Mouse (Mus musculus) MEL (cell line): ENCODE data around the gene Atp6v1g2.

Source experiments
- CTCF ChIP-seq, 3 experiments: IDR thresholded peaks in 2 of 3; conservative IDR thresholded peaks in 1 of 3; 2 replicates each; pipeline ENCODE4 v1.5.1; 2011 to 2012; ENCODE audit warnings: low read length in 3 of 3, low read depth in 2 of 3, mild to moderate bottlenecking in 2 of 3, improper control_type of control experiment in 1 of 3, inconsistent platforms in 1 of 3, mixed read lengths in 1 of 3, moderate library complexity in 1 of 3; ENCODE audit not compliant: control insufficient read depth in 1 of 3, insufficient read depth in 1 of 3, poor library complexity in 1 of 3, severe bottlenecking in 1 of 3
- E2F4 ChIP-seq: IDR thresholded peaks from 2 replicates; pipeline ENCODE4 v1.6.1; 2011; ENCODE audit warnings: low read depth, low read length, improper control_type of control experiment, borderline replicate concordance
- ELF1 ChIP-seq: IDR thresholded peaks from 2 replicates; pipeline ENCODE4 v1.6.1; 2014; ENCODE audit warnings: low read depth, mild to moderate bottlenecking, inconsistent platforms, low read length, improper control_type of control experiment, moderate library complexity
- EP300 ChIP-seq, 2 experiments: IDR thresholded peaks; 2 replicates each; pipeline ENCODE4 v1.6.1; 2011; ENCODE audit warnings: improper control_type of control experiment in 2 of 2, low read length in 2 of 2, low read depth in 1 of 2, mild to moderate bottlenecking in 1 of 2
- GABPA ChIP-seq: IDR thresholded peaks from 2 replicates; pipeline ENCODE4 v1.6.1; 2012; ENCODE audit warnings: low read depth, mild to moderate bottlenecking, inconsistent platforms, low read length, improper control_type of control experiment, moderate library complexity
- HCFC1 ChIP-seq: IDR thresholded peaks from 2 replicates; pipeline ENCODE4 v1.6.1; 2012; ENCODE audit warnings: low read depth, mild to moderate bottlenecking, inconsistent platforms, low read length, improper control_type of control experiment, moderate library complexity
- MAZ ChIP-seq: IDR thresholded peaks from 2 replicates; pipeline ENCODE4 v1.6.1; 2012; ENCODE audit warnings: low read depth, mild to moderate bottlenecking, inconsistent platforms, low read length, improper control_type of control experiment
- MEF2A ChIP-seq: IDR thresholded peaks from 2 replicates; pipeline ENCODE4 v1.6.1; 2014; ENCODE audit warnings: low read depth, mild to moderate bottlenecking, inconsistent platforms, low read length, improper control_type of control experiment; ENCODE audit not compliant: poor library complexity, insufficient replicate concordance, severe bottlenecking; ENCODE audit errors: extremely low read depth
- MXI1 ChIP-seq: IDR thresholded peaks from 2 replicates; pipeline ENCODE4 v1.6.1; 2011; ENCODE audit warnings: mild to moderate bottlenecking, low read depth, low read length, improper control_type of control experiment
- POLR2A ChIP-seq, 2 experiments: IDR thresholded peaks; 2 replicates each; pipeline ENCODE4 v1.6.1; 2011 to 2012; ENCODE audit warnings: low read length in 2 of 2, mild to moderate bottlenecking in 2 of 2, control low read depth in 1 of 2, improper control_type of control experiment in 1 of 2, low read depth in 1 of 2, moderate library complexity in 1 of 2; ENCODE audit not compliant: control insufficient read depth in 1 of 2, insufficient read depth in 1 of 2, poor library complexity in 1 of 2
- TBP ChIP-seq: IDR thresholded peaks from 2 replicates; pipeline ENCODE4 v1.8.0; 2011; ENCODE audit warnings: low read depth, low read length, improper control_type of control experiment
- USF2 ChIP-seq, 2 experiments: IDR thresholded peaks; 2 replicates each; pipeline ENCODE4 v1.6.1; 2011 to 2012; ENCODE audit warnings: improper control_type of control experiment in 2 of 2, low read length in 2 of 2, borderline replicate concordance in 1 of 2, inconsistent platforms in 1 of 2, low read depth in 1 of 2, mild to moderate bottlenecking in 1 of 2; ENCODE audit not compliant: insufficient read depth in 1 of 2
- ZNF384 ChIP-seq: IDR thresholded peaks from 2 replicates; pipeline ENCODE4 v1.6.1; 2012; ENCODE audit warnings: low read depth, mild to moderate bottlenecking, inconsistent platforms, low read length, improper control_type of control experiment

DNA sequence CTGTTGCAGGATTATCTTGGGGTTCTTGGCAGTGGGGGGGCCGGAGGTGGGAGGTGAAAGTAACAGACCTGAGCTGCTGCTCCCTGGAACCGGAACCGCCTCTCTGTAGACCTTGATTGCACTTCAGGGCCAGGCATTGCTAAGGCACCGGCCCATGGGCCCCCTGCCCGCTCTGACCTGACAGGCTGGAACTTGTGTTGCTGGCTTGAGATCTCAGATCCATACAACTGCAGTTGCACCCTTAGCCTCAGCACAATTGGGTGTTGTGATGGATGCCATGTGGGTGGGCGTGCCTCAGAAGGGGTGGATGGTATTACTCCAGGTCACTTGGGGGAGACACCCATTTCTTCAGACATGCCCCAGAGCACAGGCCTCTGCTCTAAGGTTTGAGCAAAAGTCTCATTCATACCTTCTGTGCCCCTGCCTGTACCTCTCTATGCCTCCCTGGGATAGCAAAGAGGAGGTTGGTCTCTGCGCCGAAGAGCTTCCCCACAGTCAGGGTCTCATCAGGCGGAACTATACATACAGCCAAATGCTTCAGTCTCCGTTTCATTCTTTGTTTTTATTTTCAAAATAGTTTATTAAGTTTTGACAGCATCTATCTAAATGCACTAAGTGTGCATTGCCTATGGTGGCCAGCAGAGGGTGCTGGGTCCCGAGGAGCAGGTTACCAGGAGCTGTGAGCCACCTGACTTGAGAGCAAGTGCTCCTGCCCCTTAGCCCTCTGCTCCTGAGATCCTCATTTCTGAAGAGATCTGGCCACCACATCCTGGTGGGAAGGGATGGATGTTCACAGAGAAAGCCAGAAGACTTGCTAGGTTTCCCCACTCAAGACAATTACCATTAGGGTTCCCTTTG, 21.0 kb downstream of the Atp6v1g2 start:
- TF ChIP-seq ELF1, result no peak
- TF ChIP-seq TBP, result no peak
- TF ChIP-seq GABPA, result no peak
- no peak for TF ChIP-seq EP300 (IDR thresholded peaks at IDR 0.05; ENCODE audit: low read depth in 1 of 2, low read length in 2 of 2)
- 0 out of 2 replicates have a peak, but pooled peaks have one; percentile 25 for TF ChIP-seq MAZ
- no peak for TF ChIP-seq E2F4
- TF ChIP-seq CTCF (IDR thresholded peaks at IDR 0.05 in 2 of 3, conservative IDR thresholded peaks at IDR 0.05 in 1 of 3; ENCODE audit: control insufficient read depth in 1 of 3, insufficient read depth in 1 of 3, low read depth in 2 of 3, low read length in 3 of 3, poor library complexity in 1 of 3, severe bottlenecking in 1 of 3), result peak; percentile 91 to 98 (median 95)
- TF ChIP-seq USF2 (IDR thresholded peaks at IDR 0.05; ENCODE audit: borderline replicate concordance in 1 of 2, insufficient read depth in 1 of 2, low read depth in 1 of 2, low read length in 2 of 2), result no peak
- no peak for TF ChIP-seq ZNF384
- TF ChIP-seq MXI1, result peak; percentile 37; the same call in 1 of the 2 replicates
- TF ChIP-seq HCFC1, result 0 out of 2 replicates have a peak, but pooled peaks have one; percentile 23
- 0 out of 2 replicates have a peak, but pooled peaks have one; percentile 12 for TF ChIP-seq MEF2A
- TF ChIP-seq POLR2A (IDR thresholded peaks at IDR 0.05; ENCODE audit: control insufficient read depth in 1 of 2, insufficient read depth in 1 of 2, low read depth in 1 of 2, low read length in 2 of 2, poor library complexity in 1 of 2), result peak in 1 of 2 experiments; percentile 33; a peak in 1 of 4 replicates
